Mouse (Mus musculus) frontal cortex, postnatal 10 days (tissue): Measurements from ENCODE around the gene Fbxo3.
"Not testable (repeated sequence)": the region's sequence is repeated elsewhere in the genome, so short reads cannot be mapped to it uniquely, and the experiment has no call there.

Source experiments
- DNase-seq, 2 experiments: peaks; one replicate each; pipeline ENCODE4 v3.0.0; 2022; ENCODE audit warnings: low spot score in 2 of 2, mixed read lengths in 1 of 2

Fbxo3 gene

DNA sequence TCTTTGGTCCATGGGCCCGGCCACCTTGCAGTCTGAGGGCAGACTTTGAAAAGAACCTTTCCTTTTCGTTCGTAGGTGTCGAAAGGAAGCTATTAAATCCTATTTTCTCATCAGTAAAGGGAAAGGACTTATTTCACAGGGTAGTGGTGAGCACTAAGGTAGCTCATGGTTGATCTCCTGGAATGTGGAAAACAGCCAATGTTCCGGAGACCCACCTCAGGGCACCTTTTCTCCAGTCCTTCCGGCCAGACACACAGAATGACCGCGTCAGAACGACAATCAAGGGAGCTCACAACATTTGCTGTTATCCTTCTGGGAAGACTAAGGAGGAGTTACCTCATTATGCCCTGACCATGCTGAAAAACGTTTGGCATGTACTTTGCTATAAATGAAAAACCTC lies 68.7 kb downstream of the Fbxo3 start:
- no peak for DNase-seq

DNA sequence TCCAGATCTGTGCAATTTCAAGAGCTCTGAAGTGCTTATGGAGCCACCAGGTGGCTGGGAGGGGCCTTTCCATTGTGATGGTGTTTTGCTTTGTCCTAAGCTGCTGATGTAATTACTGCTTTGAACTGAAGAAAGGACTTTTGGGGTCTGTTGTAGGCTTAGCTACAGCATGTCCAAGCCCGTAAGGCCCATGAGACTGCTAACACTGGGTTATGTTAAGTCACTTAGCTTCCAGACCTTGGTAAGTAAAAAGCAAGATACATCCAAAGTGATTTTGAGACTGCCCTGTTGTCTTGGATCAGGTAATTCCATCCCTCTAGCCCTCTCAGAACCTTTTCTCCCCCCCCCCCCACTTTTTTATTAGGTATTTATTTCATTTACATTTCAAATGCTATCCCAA lies 69.3 kb downstream of the Fbxo3 start:
- DNase-seq: not testable (repeated sequence)

DNA sequence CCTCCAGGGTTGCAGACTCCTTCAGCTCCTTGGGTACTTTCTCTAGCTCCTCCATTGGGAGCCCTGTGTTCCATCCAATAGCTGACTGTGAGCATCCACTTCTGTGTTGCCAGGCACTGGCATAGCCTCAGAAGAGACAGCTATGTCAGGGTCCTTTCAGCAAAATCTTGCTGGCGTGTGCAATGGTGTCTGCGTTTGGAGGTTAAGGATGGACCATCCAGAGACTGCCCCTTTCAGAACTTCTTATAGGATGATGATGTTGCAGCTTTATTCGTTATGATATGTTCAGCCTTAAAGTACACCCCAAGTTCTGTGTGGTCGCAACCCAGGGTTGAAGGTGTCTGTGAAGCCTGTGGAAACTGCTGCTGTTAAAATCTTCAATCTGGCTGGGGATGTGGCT lies 69.9 kb downstream of the Fbxo3 start:
- not testable (repeated sequence) for DNase-seq

DNA sequence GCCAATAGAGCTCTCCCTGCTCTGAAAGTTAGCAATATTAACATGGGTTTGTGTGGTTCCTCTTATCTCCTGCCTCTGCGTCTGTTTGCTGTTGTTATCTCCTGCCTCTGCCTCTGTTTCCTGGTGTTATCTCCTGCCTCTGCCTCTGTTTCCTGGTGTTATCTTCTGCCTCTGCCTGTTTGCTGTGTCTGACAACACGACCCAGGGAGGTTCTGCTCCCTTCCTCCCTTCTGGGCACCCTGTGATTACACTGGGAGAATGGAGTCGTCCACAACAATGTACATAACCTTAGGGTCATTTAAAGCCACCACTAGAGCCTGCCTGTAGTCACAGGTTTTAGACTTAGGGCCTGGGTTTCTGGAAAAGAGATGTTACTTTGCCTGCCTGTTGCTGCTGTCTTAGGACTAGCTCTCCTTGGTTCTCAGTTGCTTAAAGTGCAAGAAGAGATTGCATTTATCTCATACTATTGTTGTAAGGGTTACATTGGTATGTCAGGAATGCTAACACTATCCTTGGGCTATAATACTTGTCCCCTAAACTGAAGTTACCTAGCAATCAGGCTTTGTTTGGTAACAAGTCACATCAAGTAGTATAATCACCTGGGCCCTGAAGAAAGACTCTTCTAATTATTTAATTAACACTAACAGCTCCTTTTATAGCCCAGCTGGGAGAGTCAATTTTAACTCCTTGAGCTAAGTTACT lies 71.2 kb downstream of the Fbxo3 start:
- DNase-seq: no peak

DNA sequence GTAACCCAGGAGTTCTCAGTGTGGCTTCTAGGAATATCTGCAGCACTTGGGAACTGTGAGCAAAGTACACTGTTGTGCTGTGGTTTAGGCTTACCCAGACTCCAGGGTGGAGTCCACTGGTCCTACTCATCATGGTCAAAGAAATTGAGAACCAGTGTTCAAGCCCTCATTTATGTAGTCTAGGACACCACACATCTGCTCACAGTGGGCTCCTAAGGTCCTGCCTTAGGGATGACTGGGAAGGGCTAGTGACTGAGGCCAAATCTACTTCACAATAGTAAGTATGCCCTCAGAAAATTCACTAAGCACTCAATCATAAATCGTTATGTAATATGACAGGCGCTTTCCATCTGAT lies 71.7 kb downstream of the Fbxo3 start:
- no peak for DNase-seq

DNA sequence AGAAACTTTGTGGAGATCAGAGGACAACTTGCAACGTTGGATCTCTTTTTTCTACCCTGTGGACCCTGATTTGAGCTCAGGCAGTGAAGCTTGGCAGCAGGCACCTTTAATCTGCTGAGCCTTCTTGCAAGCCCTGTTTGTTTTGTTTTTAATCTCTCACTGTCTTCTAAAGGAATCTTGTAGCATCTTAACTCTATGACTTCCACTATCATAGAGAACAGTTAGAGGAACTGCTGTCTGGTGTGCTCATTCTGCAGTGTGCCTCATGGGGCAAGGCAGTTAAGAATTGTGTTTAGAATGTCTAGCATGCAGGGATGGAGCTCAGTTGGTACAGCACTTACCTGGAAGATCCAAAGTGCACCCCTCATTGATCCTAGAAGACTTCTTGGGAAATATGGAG lies 72.4 kb downstream of the Fbxo3 start:
- no peak for DNase-seq

- DNase-seq: no peak
Observed at GRCm38 (mm10) chr2:104104800-104105199, 77.3 kb downstream of the Fbxo3 start.

DNA sequence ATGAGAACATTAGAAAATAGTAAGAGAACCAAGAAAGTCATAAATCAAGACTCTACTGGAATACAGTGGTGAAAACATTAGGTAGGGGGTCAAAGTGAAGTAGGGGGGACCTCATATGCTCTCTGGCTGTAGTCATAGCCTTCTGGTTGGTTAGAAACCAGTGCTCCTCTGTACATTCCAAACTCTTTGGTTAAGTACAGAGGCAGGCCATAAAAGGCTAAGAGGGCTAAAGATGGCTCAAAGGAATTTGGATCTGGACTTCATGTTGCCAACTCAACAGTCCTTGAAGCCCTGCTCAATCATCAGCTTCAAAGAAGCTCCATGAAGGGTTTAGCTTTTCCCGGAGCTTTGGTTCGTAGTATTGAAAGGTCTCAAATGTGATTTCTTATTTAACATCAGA lies 81.5 kb downstream of the Fbxo3 start:
- not testable (repeated sequence) for DNase-seq

GRCm38 (mm10) chr2:104109528-104109927 lies 82.0 kb downstream of the Fbxo3 start:
- no peak for DNase-seq

GRCm38 (mm10) chr2:104110031-104110430 lies 82.5 kb downstream of the Fbxo3 start:
- DNase-seq: no peak

- DNase-seq: not testable (repeated sequence)
Observed at GRCm38 (mm10) chr2:104111170-104111797, 83.8 kb downstream of the Fbxo3 start.
